Mouse (Mus musculus): Measurements from ENCODE around the gene Slc35e2. TPM values are rescaled to one million over a fixed set of nuclear protein-coding genes. Genes with fewer than 3 reads are reported as not detected.
"Not testable (repeated sequence)": the region's sequence is repeated elsewhere in the genome, so short reads cannot be mapped to it uniquely, and the experiment has no call there.

Gene Slc35e2
- total RNA-seq, 2 experiments from 2014 or later: 39.1 to 40.6 TPM

GRCm38 (mm10) chr4:155613264-155613663 is 12.0 kb downstream of the Slc35e2 start:
- intact Hi-C loops (cut with DNase I): no loop called here
- DNase-seq: no peak

- no peak for DNase-seq
- intact Hi-C loops (cut with DNase I): no loop called here
Measured at GRCm38 (mm10) chr4:155618321-155618720, 17.1 kb downstream of the Slc35e2 start.

DNA sequence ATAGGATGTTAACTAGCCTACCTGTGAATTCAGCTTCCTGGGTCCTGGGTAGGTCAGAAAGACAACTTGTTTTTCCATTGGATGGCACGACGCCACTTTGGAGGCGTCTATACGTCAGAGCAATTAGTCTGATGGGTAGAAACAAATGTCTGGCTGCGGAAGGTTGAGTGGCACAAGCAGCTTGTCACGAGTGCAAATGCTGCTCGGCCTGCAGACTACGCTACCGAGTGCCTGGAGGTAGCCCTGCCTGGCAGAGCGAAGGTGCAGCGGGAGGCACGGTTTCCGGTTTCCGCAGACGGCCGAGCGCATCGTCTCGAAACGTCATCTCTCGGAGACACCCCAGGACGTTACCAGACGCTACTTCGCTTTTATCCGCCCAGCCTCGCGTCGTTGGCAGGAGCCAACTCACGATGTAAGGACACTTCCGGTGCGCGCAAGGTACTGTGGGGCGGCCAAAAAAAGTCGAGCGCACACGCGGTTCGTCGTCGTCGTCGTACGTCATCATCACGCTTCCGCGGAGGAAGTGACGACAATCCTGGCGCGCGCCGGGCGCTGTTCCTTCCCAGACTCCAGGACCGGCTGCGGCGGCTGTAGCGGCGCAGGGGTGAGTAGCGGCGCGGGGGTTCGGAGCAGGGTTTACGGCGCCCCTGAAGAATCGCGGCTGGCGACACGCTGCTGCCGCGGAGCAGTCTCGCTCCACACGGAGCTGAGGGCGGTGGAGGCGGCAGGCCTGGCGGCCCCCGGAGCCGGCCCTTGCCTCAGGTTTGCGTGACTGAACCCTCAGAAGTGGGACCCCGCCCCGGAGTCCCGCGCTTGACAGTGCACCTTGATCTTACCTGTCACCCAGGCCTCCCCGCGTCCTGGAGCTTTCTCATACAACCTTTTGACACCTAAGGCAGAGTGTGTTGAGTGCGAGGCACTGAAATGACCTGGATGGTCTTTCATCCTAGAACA is 23.4 kb downstream of the Slc35e2 start, which contains the start of gene Cdk11b:
Gene Cdk11b (plus strand): TSS at position 517 of the 954 bp plus-strand sequence.
- intact Hi-C loops (cut with DNase I): no loop called here

DNA sequence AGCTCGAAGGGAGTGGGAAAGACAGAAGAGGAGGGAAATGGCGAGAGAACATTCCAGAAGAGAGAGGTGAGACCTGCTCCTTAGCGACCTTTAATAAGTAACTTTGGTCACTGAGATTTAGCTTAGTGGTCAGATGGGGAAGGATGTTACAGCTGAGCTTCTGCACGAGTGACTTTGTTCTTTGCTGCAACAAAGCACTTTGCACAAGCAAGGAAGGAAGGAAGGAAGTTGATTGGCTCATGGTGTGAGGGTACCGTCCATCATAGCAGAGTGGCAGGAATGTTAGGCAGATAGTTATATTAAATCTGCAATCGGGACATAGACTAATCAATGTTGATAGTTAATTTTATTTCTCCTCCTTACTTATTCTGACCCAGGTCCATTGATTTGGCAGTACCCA is 29.1 kb downstream of the Slc35e2 start:
- intact Hi-C loops (cut with DNase I): no loop called here
- DNase-seq: no peak

More for the DNA sequence above, 23.4 kb downstream of the Slc35e2 start, which contains the start of gene Cdk11b:
- DNase-seq: peak; percentile 97

DNA sequence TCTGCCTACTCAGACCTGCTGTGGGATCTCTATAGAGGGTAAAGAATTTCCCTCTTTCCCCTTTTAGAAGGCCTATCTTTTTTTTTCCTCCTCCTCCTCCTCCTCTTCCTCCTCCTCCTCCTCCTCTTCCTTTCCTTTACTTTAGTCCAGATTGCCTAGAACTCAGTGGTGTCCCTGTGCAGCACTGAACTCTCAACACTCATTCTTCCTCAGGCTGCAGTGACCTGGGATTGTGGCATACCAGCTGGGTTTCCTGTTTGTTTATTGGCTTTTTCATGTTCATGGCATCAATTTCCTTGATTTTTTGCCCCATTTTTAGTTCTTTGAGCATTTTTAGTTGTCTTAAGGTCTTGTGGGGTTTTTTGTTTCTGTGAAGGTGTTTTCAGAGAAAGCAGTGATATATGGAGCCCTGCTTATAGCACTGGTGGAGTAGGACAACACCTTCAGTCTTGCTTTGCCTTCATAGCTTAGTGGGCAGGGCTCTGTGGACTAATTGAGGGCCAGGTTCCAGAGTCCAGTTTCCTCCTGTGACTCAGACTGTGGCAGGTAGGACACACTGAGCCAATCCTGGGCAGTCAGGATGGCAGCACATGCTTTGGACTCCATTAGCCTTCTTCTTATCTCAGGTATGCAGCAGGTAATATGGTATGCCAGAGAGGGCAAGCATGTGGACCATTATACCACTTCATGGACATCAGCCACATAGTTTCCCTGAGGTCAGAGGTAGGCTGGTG is 34.7 kb downstream of the Slc35e2 start:
- intact Hi-C loops (cut with DNase I): no loop called here
- no peak for DNase-seq

GRCm38 (mm10) chr4:155643531-155643930 is 42.3 kb downstream of the Slc35e2 start:
- DNase-seq: no peak
- intact Hi-C loops (cut with DNase I): no loop called here

GRCm38 (mm10) chr4:155645308-155645707 is 44.1 kb downstream of the Slc35e2 start, which contains the start of gene Gm10563:
Gene Gm10563, minus strand, starts transcription at chr4:155645408.
- intact Hi-C loops (cut with DNase I); DNase-seq: not testable (repeated sequence)

GRCm38 (mm10) chr4:155645721-155646120 is 44.5 kb downstream of the Slc35e2 start:
- intact Hi-C loops (cut with DNase I): no loop called here
- no peak for DNase-seq

DNA sequence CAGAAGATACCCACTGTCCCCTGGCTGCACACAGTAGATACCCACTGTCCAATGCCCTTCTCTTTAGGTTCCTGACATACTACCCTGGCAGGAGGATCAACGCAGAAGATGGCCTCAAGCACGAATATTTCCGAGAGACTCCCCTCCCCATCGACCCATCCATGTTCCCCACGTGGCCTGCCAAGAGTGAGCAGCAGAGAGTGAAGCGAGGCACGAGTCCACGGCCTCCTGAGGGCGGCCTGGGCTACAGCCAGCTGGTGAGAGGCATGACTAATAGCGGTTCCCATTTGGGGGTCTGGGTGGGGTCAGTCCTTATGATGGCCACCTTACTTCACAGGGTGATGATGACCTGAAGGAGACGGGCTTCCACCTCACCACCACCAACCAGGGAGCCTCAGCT is 48.1 kb downstream of the Slc35e2 start:
- intact Hi-C loops (cut with DNase I): no loop called here

GRCm38 (mm10) chr4:155651553-155652269 is 50.5 kb downstream of the Slc35e2 start:
- DNase-seq: no peak
- intact Hi-C loops (cut with DNase I): no loop called here

More for the DNA sequence above, 48.1 kb downstream of the Slc35e2 start:
- no peak for DNase-seq

- intact Hi-C loops (cut with DNase I): no loop called here
- DNase-seq: no peak
Measured at GRCm38 (mm10) chr4:155652283-155653085, 51.3 kb downstream of the Slc35e2 start.

DNA sequence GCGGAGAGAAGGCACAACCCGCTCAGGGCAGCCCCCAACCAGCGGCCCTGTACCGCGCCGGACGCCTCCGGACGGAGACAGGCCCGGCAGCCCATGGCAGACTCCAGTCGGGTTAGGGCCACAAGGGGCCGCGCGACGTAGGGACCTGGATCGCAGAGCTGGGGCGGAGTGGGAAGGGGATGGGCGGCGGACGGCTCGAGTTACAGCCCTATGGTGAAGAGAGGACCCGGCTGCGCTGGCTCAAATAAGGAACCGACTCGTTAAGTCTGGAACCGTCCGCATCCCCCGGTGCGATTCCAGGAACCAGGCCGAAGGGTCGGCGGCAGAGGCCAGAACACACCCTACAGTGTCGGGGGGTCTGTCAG is 51.9 kb downstream of the Slc35e2 start, which contains the start of gene Mmp23:
Gene Mmp23 (minus strand): TSS at position 299 of the 365 bp plus-strand sequence.
- peak; percentile 41 for DNase-seq
- intact Hi-C loops (cut with DNase I): no loop called here

DNA sequence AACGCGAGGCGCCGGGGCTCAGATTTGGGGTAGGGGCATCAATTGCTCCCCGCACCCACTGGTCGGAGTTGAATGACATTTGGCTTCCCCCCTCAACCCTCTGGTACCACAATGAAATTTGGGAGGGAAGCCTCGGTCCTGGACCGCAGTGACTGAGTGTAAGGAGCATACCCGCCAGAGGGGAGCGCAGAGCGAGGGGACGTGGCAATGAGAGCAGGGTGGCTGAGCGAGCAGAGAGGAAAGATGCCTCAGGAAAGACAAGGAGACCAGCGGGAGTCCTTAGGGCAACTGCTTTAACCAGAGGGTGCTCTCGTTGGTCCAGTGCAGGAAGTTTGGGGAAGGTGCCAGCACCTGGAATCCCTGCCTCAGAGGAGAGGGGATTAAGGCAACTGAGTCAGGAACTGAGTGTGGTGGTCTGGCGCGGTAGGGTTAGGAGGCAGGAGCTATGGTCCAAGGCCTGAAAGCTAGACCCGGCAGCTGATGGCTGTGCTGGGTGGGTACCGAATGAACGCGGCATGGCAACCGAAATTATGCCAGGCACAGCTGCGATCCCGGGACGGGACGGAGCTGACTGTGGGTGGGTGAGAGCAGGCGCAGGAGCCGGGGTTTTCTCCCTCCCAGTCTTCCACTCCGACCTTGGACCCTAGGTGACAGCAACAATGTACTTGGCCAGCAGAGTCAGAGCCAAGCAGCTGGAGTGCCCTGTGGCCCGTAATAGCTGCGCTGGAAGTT is 52.4 kb downstream of the Slc35e2 start:
- intact Hi-C loops (cut with DNase I): no loop called here
- DNase-seq: peak; percentile 39

- intact Hi-C loops (cut with DNase I): no loop called here
- no peak for DNase-seq
Measured at GRCm38 (mm10) chr4:155654183-155654455, 52.9 kb downstream of the Slc35e2 start.

- DNase-seq: peak; percentile 49
- intact Hi-C loops (cut with DNase I): no loop called here
Measured at GRCm38 (mm10) chr4:155654456-155655298, 53.5 kb downstream of the Slc35e2 start.

- DNase-seq: no peak
- intact Hi-C loops (cut with DNase I): no loop called here
Measured at GRCm38 (mm10) chr4:155656214-155656751, 55.1 kb downstream of the Slc35e2 start.

- DNase-seq: no peak
- intact Hi-C loops (cut with DNase I): no loop called here
Measured at GRCm38 (mm10) chr4:155658961-155659360, 57.7 kb downstream of the Slc35e2 start.

GRCm38 (mm10) chr4:155660641-155661040 is 59.4 kb downstream of the Slc35e2 start:
- DNase-seq: no peak
- intact Hi-C loops (cut with DNase I): no loop called here

All from left cerebral cortex, postnatal 4 days (tissue).